In genomic region chr2:70091261-70091660, GRCm38 (mm10) we compare ENCODE assay signal across 14 mouse cellular contexts. TPM values are rescaled to one million over a fixed set of nuclear protein-coding genes. Genes with fewer than 3 reads are reported as not detected.
DNase-seq lines count a peak whose midpoint lies in the region; ATAC-seq and TF ChIP-seq lines count a peak whose summit lies in the region.
"Had no signal": no experiment of that assay in that cellular context is flagged by ENCODE, and none has a peak within 500 bp of the region (broad histone marks: within the 10 kb centered on the region; RNA-seq: fewer than 3 reads in every experiment).

No protein-coding gene starts in this region.

- DNase-seq in liver, adult 2 months (ENCODE audit: extremely low read depth, low read depth, low spot score), result peak; percentile 5
- DNase-seq in Muller cell, postnatal 12 days (ENCODE audit: inconsistent ontology term), result peak; percentile 11
- DNase-seq in induced T-regulatory cell, adult 2 months (ENCODE audit: low read depth), result peak; percentile 90
- peak; percentile 35 to 68 for DNase-seq in natural killer cell, adult 2 months (ENCODE audit: low spot score in 2 of 2)
- no peak for DNase-seq in thymus, postnatal 25 days
- no peak for DNase-seq in embryonic facial prominence, embryonic 10.5 days (ENCODE audit: low spot score)
- DNase-seq in urinary bladder, postnatal 4 days (ENCODE audit: low spot score in 2 of 2), result no peak
- DNase-seq: kidney, postnatal 14 days; layer of hippocampus, postnatal 36 days had no signal

- H3K9ac ChIP-seq in liver, adult 2 months (ENCODE audit: low read depth, low read length), result no peak overlapping the region
- H3K9ac ChIP-seq in liver, embryonic 12.5 days, result no peak overlapping the region
- H3K9ac ChIP-seq: heart, embryonic 15.5 days had no signal

- no peaks in the 10 kb centered on the region for H3K36me3 ChIP-seq in liver, adult 2 months (ENCODE audit: control insufficient read depth, insufficient read depth, low read length)
- no peaks in the 10 kb centered on the region for H3K36me3 ChIP-seq in liver, embryonic 12.5 days
- no peaks in the 10 kb centered on the region for H3K36me3 ChIP-seq in embryonic facial prominence, embryonic 10.5 days (replicated peaks)
- H3K36me3 ChIP-seq: heart, embryonic 15.5 days had no signal

- H3K9me3 ChIP-seq in liver, embryonic 12.5 days (replicated peaks), result no peaks in the 10 kb centered on the region
- no peaks in the 10 kb centered on the region for H3K9me3 ChIP-seq in embryonic facial prominence, embryonic 10.5 days
- H3K9me3 ChIP-seq: heart, embryonic 15.5 days had no signal

- no peak for TF ChIP-seq POLR2A in liver, adult 2 months (IDR thresholded peaks at IDR 0.05; ENCODE audit: extremely low read depth, insufficient read depth, low read length)

- no peak overlapping the region for H3K4me3 ChIP-seq in liver, adult 2 months (ENCODE audit: insufficient read depth, low read depth, low read length)
- no peak overlapping the region for H3K4me3 ChIP-seq in liver, embryonic 12.5 days
- H3K4me3 ChIP-seq in embryonic facial prominence, embryonic 10.5 days, result no peak overlapping the region
- H3K4me3 ChIP-seq: erythroblast, embryonic 14.5 days; heart, embryonic 15.5 days had no signal

- H3K27ac ChIP-seq in liver, adult 2 months (replicated peaks; ENCODE audit: insufficient read depth, low read depth, low read length), result no peak overlapping the region; the same call in 1 of the 2 replicates
- H3K27ac ChIP-seq in liver, embryonic 12.5 days, result no peak overlapping the region
- H3K27ac ChIP-seq in embryonic facial prominence, embryonic 10.5 days (replicated peaks), result no peak overlapping the region
- H3K27ac ChIP-seq: heart, embryonic 15.5 days had no signal

- no peaks in the 10 kb centered on the region for H3K27me3 ChIP-seq in liver, adult 2 months (ENCODE audit: control insufficient read depth, insufficient read depth, low read length)
- no peaks in the 10 kb centered on the region for H3K27me3 ChIP-seq in liver, embryonic 12.5 days (replicated peaks)
- H3K27me3 ChIP-seq in embryonic facial prominence, embryonic 10.5 days (replicated peaks; ENCODE audit: low read depth, poor library complexity, severe bottlenecking), result no peaks in the 10 kb centered on the region
- H3K27me3 ChIP-seq: heart, embryonic 15.5 days had no signal

- no peaks in the 10 kb centered on the region for H3K79me2 ChIP-seq in liver, adult 2 months (ENCODE audit: control insufficient read depth, insufficient read depth, low read length)

- no peaks in the 10 kb centered on the region for H3K4me1 ChIP-seq in liver, adult 2 months (ENCODE audit: control insufficient read depth, insufficient read depth, low read length)
- H3K4me1 ChIP-seq in liver, embryonic 12.5 days, result no peaks in the 10 kb centered on the region
- H3K4me1 ChIP-seq in embryonic facial prominence, embryonic 10.5 days, result peaks cover 6% of the 10 kb centered on the region; the same call in 1 of the 2 replicates
- H3K4me1 ChIP-seq: heart, embryonic 15.5 days had no signal

- 61% methylated on average over 2 of the region's 2 CpGs for WGBS in liver, adult 2 months
- WGBS in liver, embryonic 12.5 days (ENCODE audit: insufficient replicate concordance), result 35% methylated on average over 2 of the region's 2 CpGs
- 84% methylated on average over 2 of the region's 2 CpGs for WGBS in embryonic facial prominence, embryonic 10.5 days

- ATAC-seq in liver, embryonic 12.5 days, result no peak

- no peak for TF ChIP-seq CTCF in liver, adult 2 months (IDR thresholded peaks at IDR 0.05; ENCODE audit: low read depth, low read length)

- H3K4me2 ChIP-seq in liver, embryonic 12.5 days, result no peak overlapping the region
- H3K4me2 ChIP-seq: heart, embryonic 15.5 days had no signal

RNA-seq across cellular contexts. Expression of gene Myo3b, which starts 52.3 kb away (rescaled TPM):
- not detected in 2 replicates for total RNA-seq in liver, adult 2 months (2014; rRNA removed)
- not detected in 2 replicates for polyA plus RNA-seq in liver, adult 2 months (2012; rRNA removed)
- not detected in 2 replicates for polyA plus RNA-seq in liver, embryonic 12.5 days (2016; fragmentation: Nextera tagmentation; extraction: Ambion mirVana)
- 0.04 and 0.08 TPM in 2 replicates for polyA plus RNA-seq in embryonic facial prominence, embryonic 10.5 days (2016; fragmentation: Nextera tagmentation; extraction: Ambion mirVana)
- total RNA-seq: adrenal gland, adult 2 months had no signal
- polyA plus RNA-seq: limb, embryonic 11.5 days had no signal

Comparison
In these comparisons a context has a peak if more than half of its experiments do, and no peak if none do; other contexts are left out.
1. DNase-seq: peak in liver, adult 2 months (single experiment), Muller cell, postnatal 12 days (single experiment), induced T-regulatory cell, adult 2 months (single experiment) and natural killer cell, adult 2 months (2 of 2); none in thymus, postnatal 25 days (single experiment), embryonic facial prominence, embryonic 10.5 days (single experiment) and urinary bladder, postnatal 4 days (0 of 2).